Comparison of ENCODE assay signal across 7 mouse cellular contexts in genomic region chr15:97812126-97812525, GRCm38 (mm10). TPM values are rescaled to one million over a fixed set of nuclear protein-coding genes. Genes with fewer than 3 reads are reported as not detected.
A peak's percentile ranks its signal among the peaks of the same experiment; 100 is the strongest.
DNase-seq lines count a peak whose midpoint lies in the region; ATAC-seq and TF ChIP-seq lines count a peak whose summit lies in the region.

No protein-coding gene starts in this region.

- no peak overlapping the region for H3K4me3 ChIP-seq in lung, embryonic 14.5 days (ENCODE audit: low read depth, low read length)

- H3K27ac ChIP-seq in lung, embryonic 14.5 days (ENCODE audit: low read depth), result no peak overlapping the region

- H3K27me3 ChIP-seq in lung, embryonic 14.5 days (ENCODE audit: insufficient read depth, low read length), result no peaks in the 10 kb centered on the region

- no peaks in the 10 kb centered on the region for H3K9me3 ChIP-seq in lung, embryonic 14.5 days (ENCODE audit: low read depth, low read length)

- 61% methylated on average over 6 of the region's 6 CpGs for WGBS in lung, embryonic 14.5 days

- peaks cover 42% of the 10 kb centered on the region for H3K36me3 ChIP-seq in lung, embryonic 14.5 days (ENCODE audit: insufficient read depth)

- TF ChIP-seq CTCF in lung, embryonic 14.5 days (IDR thresholded peaks at IDR 0.05; ENCODE audit: low read depth), result no peak

- DNase-seq in adrenal gland, postnatal 25 days, result peak; percentile 84
- DNase-seq in cerebellum, postnatal 36 days, result peak; percentile 74 to 83
- peak; percentile 72 to 85 for DNase-seq in gastrocnemius, postnatal 36 days
- peak; percentile 91 for DNase-seq in kidney, adult 9 months
- DNase-seq in lung, embryonic 14.5 days, result peak; percentile 32
- DNase-seq in right cerebral cortex, postnatal 36 days (ENCODE audit: low spot score in 2 of 2), result peak; percentile 86 to 90
- no peak for DNase-seq in embryo, embryonic 10 days (ENCODE audit: low spot score)

- intact Hi-C loops in gastrocnemius, postnatal 36 days (cut with DNase I), result no loop called here

- no peak overlapping the region for H3K4me2 ChIP-seq in lung, embryonic 14.5 days

- H3K4me1 ChIP-seq in lung, embryonic 14.5 days (ENCODE audit: insufficient read depth), result peaks cover 12% of the 10 kb centered on the region

- ATAC-seq in lung, embryonic 14.5 days (ENCODE audit: insufficient read depth), result peak; percentile 35; the same call in 1 of the 2 replicates

- no peak overlapping the region for H3K9ac ChIP-seq in lung, embryonic 14.5 days

RNA-seq across cellular contexts. Expression of gene Hdac7, which starts 32.2 kb away (rescaled TPM):
- 93.1 and 109 TPM in 2 replicates for total RNA-seq in adrenal gland, postnatal 25 days (2021)
- total RNA-seq in gastrocnemius, postnatal 36 days (2021), result 10 to 100 TPM; 10.6 to 11.8 TPM
- 43.8 and 51.2 TPM in 2 replicates for polyA plus RNA-seq in lung, embryonic 14.5 days (2014; fragmentation: Nextera tagmentation; extraction: Ambion mirVana)

RNA-seq across cellular contexts. Expression of gene Slc48a1, which starts 33.8 kb away (rescaled TPM):
- total RNA-seq in adrenal gland, postnatal 25 days (2021), result 92.4 and 108 TPM in 2 replicates
- 10 to 100 TPM; 44.8 to 46.2 TPM for total RNA-seq in gastrocnemius, postnatal 36 days (2021)
- polyA plus RNA-seq in lung, embryonic 14.5 days (2014; fragmentation: Nextera tagmentation; extraction: Ambion mirVana), result 25.3 and 32.7 TPM in 2 replicates

RNA-seq across cellular contexts. Expression of gene Rapgef3, which starts 44.4 kb away (rescaled TPM):
- 16.9 and 26.0 TPM in 2 replicates for total RNA-seq in adrenal gland, postnatal 25 days (2021)
- total RNA-seq in gastrocnemius, postnatal 36 days (2021), result 1 to 10 TPM; 5.1 to 7.7 TPM
- polyA plus RNA-seq in lung, embryonic 14.5 days (2014; fragmentation: Nextera tagmentation; extraction: Ambion mirVana), result 14.3 and 17.5 TPM in 2 replicates
